Mouse (Mus musculus): ENCODE results near the gene Olfr62. TPM values are rescaled to one million over a fixed set of nuclear protein-coding genes. Genes with fewer than 3 reads are reported as not detected.

The Olfr62 gene
- polyA plus RNA-seq, 1 experiment from 2014 or later = not detected

- Histone ChIP-seq H3K4me2 (replicated peaks; ENCODE audit: low read depth, low read length) (no peak overlapping the region), H3K27me3 (ENCODE audit: insufficient read depth, low read length) (no peaks in the 10 kb centered on the region), H3K9ac (replicated peaks; ENCODE audit: low read length) (no peak overlapping the region), H3K4me3 (ENCODE audit: low read length) (no peak overlapping the region), H3K9me3 (ENCODE audit: low read length) (no peaks in the 10 kb centered on the region), H3K27ac (ENCODE audit: low read length) (no peak overlapping the region), H3K36me3 (ENCODE audit: insufficient read depth, low read length) (no peaks in the 10 kb centered on the region), H3K4me1 (ENCODE audit: insufficient read depth, low read length) (no peaks in the 10 kb centered on the region)
- WGBS = 55% methylated on average over 2 of the region's 2 CpGs
- ATAC-seq (ENCODE audit: low FRiP score, low TSS enrichment) = no peak
Measured at GRCm38 (mm10) chr4:118687086-118687485, 28.3 kb downstream of the Olfr62 start.

GRCm38 (mm10) chr4:118692412-118692973, 33.7 kb downstream of the Olfr62 start, which contains the start of gene Olfr1342:
Olfr1342 (minus strand) TSS chr4:118692756.
- Histone ChIP-seq H3K9ac (replicated peaks; ENCODE audit: low read length) (no peak within 1 kb of the TSS), H3K27ac (ENCODE audit: low read length) (0 out of 2 replicates have a peak within 1 kb of the TSS, but pooled peaks have one; percentile 27), H3K4me3 (ENCODE audit: low read length) (no peak within 1 kb of the TSS), H3K27me3 (ENCODE audit: insufficient read depth, low read length) (no peaks in the 10 kb centered on the region), H3K36me3 (ENCODE audit: insufficient read depth, low read length) (no peaks in the 10 kb centered on the region), H3K4me2 (replicated peaks; ENCODE audit: low read depth, low read length) (peak within 1 kb of the TSS; percentile 22; the same call in 1 of the 2 replicates), H3K9me3 (ENCODE audit: low read length) (no peaks in the 10 kb centered on the region), H3K4me1 (ENCODE audit: insufficient read depth, low read length) (no peaks in the 10 kb centered on the region; the same call in 1 of the 2 replicates)
- 45% methylated on average over 12 of the region's 12 CpGs for WGBS
- peak; percentile 61 for ATAC-seq (ENCODE audit: low FRiP score, low TSS enrichment)

- no peaks in the 10 kb centered on the region for H3K27me3 ChIP-seq (ENCODE audit: insufficient read depth, low read length)
- no peak for ATAC-seq (ENCODE audit: low FRiP score, low TSS enrichment)
- no peak overlapping the region for H3K27ac ChIP-seq (ENCODE audit: low read length)
- H3K4me3 ChIP-seq (ENCODE audit: low read length) = no peak overlapping the region
- no peaks in the 10 kb centered on the region; the same call in 1 of the 2 replicates for H3K4me1 ChIP-seq (ENCODE audit: insufficient read depth, low read length)
- no peak overlapping the region for H3K9ac ChIP-seq (replicated peaks; ENCODE audit: low read length)
- no peak overlapping the region for H3K4me2 ChIP-seq (replicated peaks; ENCODE audit: low read depth, low read length)
- no peaks in the 10 kb centered on the region for H3K36me3 ChIP-seq (ENCODE audit: insufficient read depth, low read length)
- 28% methylated on average over 2 of the region's 2 CpGs for WGBS
- no peaks in the 10 kb centered on the region for H3K9me3 ChIP-seq (ENCODE audit: low read length)
Measured at GRCm38 (mm10) chr4:118693812-118694211, 35.1 kb downstream of the Olfr62 start.

GRCm38 (mm10) chr4:118703223-118703622, 44.5 kb downstream of the Olfr62 start, which contains the start of gene Olfr1341:
Olfr1341 (plus strand) TSS chr4:118703523.
- Histone ChIP-seq H3K27ac (ENCODE audit: low read length) (no peak within 1 kb of the TSS), H3K4me2 (replicated peaks; ENCODE audit: low read depth, low read length) (no peak within 1 kb of the TSS), H3K36me3 (ENCODE audit: insufficient read depth, low read length) (no peaks in the 10 kb centered on the region), H3K9ac (replicated peaks; ENCODE audit: low read length) (no peak within 1 kb of the TSS), H3K9me3 (ENCODE audit: low read length) (no peaks in the 10 kb centered on the region), H3K27me3 (ENCODE audit: insufficient read depth, low read length) (0 out of 2 replicates have a peak, but pooled peaks cover 2% of the 10 kb centered on the region), H3K4me1 (ENCODE audit: insufficient read depth, low read length) (no peaks in the 10 kb centered on the region), H3K4me3 (ENCODE audit: low read length) (no peak within 1 kb of the TSS)
- ATAC-seq (ENCODE audit: low FRiP score, low TSS enrichment) = no peak
- 79% methylated on average over 3 of the region's 3 CpGs for WGBS

- no peaks in the 10 kb centered on the region for H3K27me3 ChIP-seq (ENCODE audit: insufficient read depth, low read length)
- no peak for ATAC-seq (ENCODE audit: low FRiP score, low TSS enrichment)
- no peak overlapping the region for H3K4me3 ChIP-seq (ENCODE audit: low read length)
- no peak overlapping the region for H3K4me2 ChIP-seq (replicated peaks; ENCODE audit: low read depth, low read length)
- no peaks in the 10 kb centered on the region for H3K36me3 ChIP-seq (ENCODE audit: insufficient read depth, low read length)
- no peaks in the 10 kb centered on the region for H3K4me1 ChIP-seq (ENCODE audit: insufficient read depth, low read length)
- H3K27ac ChIP-seq (ENCODE audit: low read length) = no peak overlapping the region
- H3K9ac ChIP-seq (replicated peaks; ENCODE audit: low read length) = no peak overlapping the region
- no peaks in the 10 kb centered on the region for H3K9me3 ChIP-seq (ENCODE audit: low read length)
- 79% methylated on average over 5 of the region's 5 CpGs for WGBS
Measured at GRCm38 (mm10) chr4:118708086-118708485, 49.3 kb downstream of the Olfr62 start.

GRCm38 (mm10) chr4:118711656-118712055, 52.9 kb downstream of the Olfr62 start:
- no peak overlapping the region for H3K4me3 ChIP-seq (ENCODE audit: low read length)
- 55% methylated on average over 1 of the region's 1 CpGs for WGBS
- no peak for ATAC-seq (ENCODE audit: low FRiP score, low TSS enrichment)

More at GRCm38 (mm10) chr4:118711656-118712055, 52.9 kb downstream of the Olfr62 start:
- no peaks in the 10 kb centered on the region for H3K9me3 ChIP-seq (ENCODE audit: low read length)
- no peaks in the 10 kb centered on the region for H3K27me3 ChIP-seq (ENCODE audit: insufficient read depth, low read length)
- no peak overlapping the region for H3K27ac ChIP-seq (ENCODE audit: low read length)
- H3K4me1 ChIP-seq (ENCODE audit: insufficient read depth, low read length) = no peaks in the 10 kb centered on the region
- no peak overlapping the region for H3K9ac ChIP-seq (replicated peaks; ENCODE audit: low read length)
- no peaks in the 10 kb centered on the region for H3K36me3 ChIP-seq (ENCODE audit: insufficient read depth, low read length)
- H3K4me2 ChIP-seq (replicated peaks; ENCODE audit: low read depth, low read length) = no peak overlapping the region

Other genes starting within 250 kb of the Olfr62 start
- gene Szt2, start 249.7 kb upstream of the Olfr62 start, polyA plus RNA-seq (2015; fragmentation: Nextera tagmentation; extraction: Ambion mirVana) = 7.7 and 8.1 TPM in 2 replicates
- gene Med8, start 249.6 kb upstream of the Olfr62 start, polyA plus RNA-seq (2015; fragmentation: Nextera tagmentation; extraction: Ambion mirVana) = 94.7 and 102 TPM in 2 replicates
- gene Elovl1, start 230.9 kb upstream of the Olfr62 start, polyA plus RNA-seq (2015; fragmentation: Nextera tagmentation; extraction: Ambion mirVana) = 122 and 125 TPM in 2 replicates
- 284 and 293 TPM in 2 replicates for gene Cdc20, start 221.6 kb upstream of the Olfr62 start, polyA plus RNA-seq (2015; fragmentation: Nextera tagmentation; extraction: Ambion mirVana)
- 0.28 and 0.30 TPM in 2 replicates for gene Mpl, start 201.4 kb upstream of the Olfr62 start, polyA plus RNA-seq (2015; fragmentation: Nextera tagmentation; extraction: Ambion mirVana)
- gene Tie1, start 168.9 kb upstream of the Olfr62 start, polyA plus RNA-seq (2015; fragmentation: Nextera tagmentation; extraction: Ambion mirVana) = 65.3 and 66.4 TPM in 2 replicates
- gene 2610528J11Rik, start 132.0 kb upstream of the Olfr62 start, polyA plus RNA-seq (2015; fragmentation: Nextera tagmentation; extraction: Ambion mirVana) = 30.1 and 33.1 TPM in 2 replicates
- gene Tmem125, start 114.9 kb upstream of the Olfr62 start, polyA plus RNA-seq (2015; fragmentation: Nextera tagmentation; extraction: Ambion mirVana) = 8.0 and 8.9 TPM in 2 replicates
- gene Cfap57, start 38.2 kb upstream of the Olfr62 start, polyA plus RNA-seq (2015; fragmentation: Nextera tagmentation; extraction: Ambion mirVana) = 0.10 and 0.19 TPM in 2 replicates
- gene Ebna1bp2, start 38.2 kb upstream of the Olfr62 start, polyA plus RNA-seq (2015; fragmentation: Nextera tagmentation; extraction: Ambion mirVana) = 133 and 137 TPM in 2 replicates
- 0.09 and 0.15 TPM in 2 replicates for gene Olfr1342, start 33.8 kb downstream of the Olfr62 start, polyA plus RNA-seq (2015; fragmentation: Nextera tagmentation; extraction: Ambion mirVana)
- gene Olfr1341, start 44.6 kb downstream of the Olfr62 start, polyA plus RNA-seq (2015; fragmentation: Nextera tagmentation; extraction: Ambion mirVana) = not detected in 2 replicates
- gene Olfr1340, start 61.2 kb downstream of the Olfr62 start, polyA plus RNA-seq (2015; fragmentation: Nextera tagmentation; extraction: Ambion mirVana) = not detected in 2 replicates
- not detected in 2 replicates for gene Olfr1339, start 73.2 kb downstream of the Olfr62 start, polyA plus RNA-seq (2015; fragmentation: Nextera tagmentation; extraction: Ambion mirVana)
- not detected in 2 replicates for gene Olfr1338, start 99.8 kb downstream of the Olfr62 start, polyA plus RNA-seq (2015; fragmentation: Nextera tagmentation; extraction: Ambion mirVana)
- gene Olfr1337, start 123.6 kb downstream of the Olfr62 start, polyA plus RNA-seq (2015; fragmentation: Nextera tagmentation; extraction: Ambion mirVana) = not detected in 2 replicates
- gene Olfr1335, start 151.0 kb downstream of the Olfr62 start, polyA plus RNA-seq (2015; fragmentation: Nextera tagmentation; extraction: Ambion mirVana) = not detected in 2 replicates
- gene Olfr1333, start 177.3 kb downstream of the Olfr62 start, polyA plus RNA-seq (2015; fragmentation: Nextera tagmentation; extraction: Ambion mirVana) = not detected in 2 replicates
- gene Olfr1331, start 205.7 kb downstream of the Olfr62 start, polyA plus RNA-seq (2015; fragmentation: Nextera tagmentation; extraction: Ambion mirVana) = not detected in 2 replicates
- not detected in 2 replicates for gene Olfr1330, start 229.6 kb downstream of the Olfr62 start, polyA plus RNA-seq (2015; fragmentation: Nextera tagmentation; extraction: Ambion mirVana)